Mouse (Mus musculus) lung, postnatal 0 days (tissue): ENCODE results near the gene Adm2.

Experiments
- CTCF ChIP-seq: IDR thresholded peaks from 2 replicates; pipeline ENCODE4 v1.5.1; 2016; ENCODE audit warnings: antibody characterized with exemption, mild to moderate bottlenecking
- EP300 ChIP-seq: IDR thresholded peaks from 2 replicates; pipeline ENCODE4 v1.6.1; 2016; ENCODE audit warnings: antibody characterized with exemption, mild to moderate bottlenecking, control low read depth

DNA sequence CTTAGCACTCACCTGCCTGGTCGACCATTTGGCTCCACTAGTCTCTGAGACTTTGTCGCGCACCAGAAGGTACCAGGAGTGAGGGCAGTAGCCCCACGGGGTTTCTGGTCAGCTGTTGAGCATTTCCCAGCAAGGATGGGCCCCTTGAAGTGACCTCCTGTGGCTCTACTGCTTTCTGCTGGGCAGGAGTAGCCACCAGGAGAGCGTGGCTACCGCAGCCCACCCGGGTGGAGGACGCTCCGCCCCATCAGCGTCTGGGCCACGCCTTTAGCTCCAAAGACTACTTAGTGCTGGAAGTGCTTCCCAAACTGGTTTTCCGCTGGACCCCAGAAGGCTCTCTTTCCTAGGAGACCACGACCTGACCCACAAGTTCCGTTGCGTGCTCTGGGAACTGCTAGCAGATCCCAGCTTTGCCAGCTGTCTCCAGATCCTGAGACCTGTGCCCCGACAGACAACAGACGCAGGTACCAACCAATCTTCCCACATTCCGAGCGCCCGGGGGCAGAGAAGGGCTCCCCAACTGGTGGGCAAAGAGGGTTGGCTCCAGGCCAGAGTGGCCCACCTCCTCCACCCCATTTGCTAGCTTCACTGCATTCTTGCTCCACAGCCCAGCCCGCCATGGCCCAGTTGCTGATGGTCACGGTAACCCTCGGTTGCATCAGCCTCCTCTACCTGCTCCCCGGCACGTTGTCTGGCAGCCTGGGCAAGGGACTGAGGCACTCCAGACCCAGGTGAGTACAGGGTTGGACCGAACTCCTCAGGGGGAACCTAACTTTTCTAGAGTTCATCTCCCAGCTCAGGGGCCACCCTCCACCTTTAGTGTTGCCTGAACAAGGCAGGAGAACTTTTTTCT lies at the start of gene Adm2:
- no peak for TF ChIP-seq CTCF
- TF ChIP-seq EP300 = no peak
